Mouse (Mus musculus) stomach, embryonic 14.5 days (tissue): ENCODE measurements at regions not wholly inside any gene's neighbourhood (a gene's known extent, or its start where the extent isn't known, plus 50 kb on each side); places are given as distances from the start of the nearest gene placed in this dataset.

Experiments
- ATAC-seq: fragments of 200-750 bp; cut with Nextera tagmentation; 2 replicates; pipeline ENCODE4 v1.8.0; 2017; ENCODE audit warnings: low read depth, moderate TSS enrichment; ENCODE audit not compliant: insufficient number of reproducible peaks, insufficient read depth, low FRiP score
- H3K27ac ChIP-seq: fragments of 300-500 bp; sonication (generic); 2 replicates; pipeline ENCODE4 v1.5.1; 2014; ENCODE audit warnings: mild to moderate bottlenecking, low read length, moderate library complexity, mixed read lengths
- H3K27me3 ChIP-seq: fragments of 300-500 bp; sonication (generic); 2 replicates; pipeline ENCODE4 v1.6.1; 2014; ENCODE audit warnings: low read length, control low read depth, mixed read lengths; ENCODE audit not compliant: control insufficient read depth, insufficient read depth
- H3K36me3 ChIP-seq: fragments of 300-500 bp; sonication (generic); 2 replicates; pipeline ENCODE4 v1.6.1; 2014; ENCODE audit warnings: mild to moderate bottlenecking, control low read depth, low read length, moderate library complexity, mixed read lengths; ENCODE audit not compliant: control insufficient read depth, insufficient read depth
- H3K4me1 ChIP-seq: fragments of 300-500 bp; sonication (generic); 2 replicates; pipeline ENCODE4 v1.6.1; 2014; ENCODE audit warnings: low read length, control low read depth, mixed read lengths; ENCODE audit not compliant: control insufficient read depth, insufficient read depth
- H3K4me2 ChIP-seq: fragments of 300-500 bp; sonication (generic); replicated peaks from 2 replicates; pipeline ENCODE4 v1.6.1; 2014; ENCODE audit warnings: low read depth, low read length, control low read depth
- H3K4me3 ChIP-seq: fragments of 300-500 bp; sonication (generic); 2 replicates; pipeline ENCODE4 v1.5.1; 2014; ENCODE audit warnings: low read depth, low read length, control low read depth
- H3K9ac ChIP-seq: fragments of 300-500 bp; sonication (generic); replicated peaks from 2 replicates; pipeline ENCODE4 v1.6.1; 2014; ENCODE audit warnings: low read depth, mild to moderate bottlenecking, control low read depth, low read length, moderate library complexity, mixed read lengths
- H3K9me3 ChIP-seq: fragments of 300-500 bp; sonication (generic); 2 replicates; pipeline ENCODE4 v1.6.1; 2016; ENCODE audit warnings: low read depth, low read length, control low read depth; ENCODE audit not compliant: control insufficient read depth
- WGBS: fragments of 180-500 bp; shearing (Covaris S2); extraction: QIAGEN DNeasy Blood & Tissue Kit; methylation state at CpG from one replicate; pipeline ENCODE4 v1.1.7; 2014; 5-methylcytosine and 5-hydroxymethylcytosine counted together

DNA sequence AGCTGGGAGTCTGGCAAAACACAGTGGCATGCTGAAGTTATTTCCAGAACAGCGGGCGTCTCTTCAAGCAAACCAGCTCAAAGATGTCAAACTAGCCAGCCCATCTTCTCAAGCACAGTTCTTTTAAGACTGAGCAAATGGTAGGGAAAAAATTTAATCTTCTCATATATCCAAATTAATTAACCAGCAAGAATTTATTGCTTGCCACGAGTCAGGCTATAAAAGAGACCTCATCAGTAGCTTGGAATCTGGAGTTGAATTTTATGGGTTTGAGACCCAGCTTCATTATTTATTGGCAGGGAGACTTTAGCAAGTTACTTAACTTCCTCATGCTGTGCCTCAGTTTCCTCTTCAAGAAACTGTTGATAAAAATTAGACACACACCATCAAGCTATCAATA is 742.5 kb upstream of the Tmpo start:
- Histone ChIP-seq H3K4me3 (no peak overlapping the region), H3K4me1 (no peaks in the 10 kb centered on the region), H3K4me2 (no peak overlapping the region), H3K9ac (no peak overlapping the region), H3K9me3 (no peaks in the 10 kb centered on the region), H3K36me3 (no peaks in the 10 kb centered on the region), H3K27me3 (no peaks in the 10 kb centered on the region), H3K27ac (no peak overlapping the region)
- ATAC-seq = no peak
- 79% methylated on average over 3 of the region's 3 CpGs for WGBS

DNA sequence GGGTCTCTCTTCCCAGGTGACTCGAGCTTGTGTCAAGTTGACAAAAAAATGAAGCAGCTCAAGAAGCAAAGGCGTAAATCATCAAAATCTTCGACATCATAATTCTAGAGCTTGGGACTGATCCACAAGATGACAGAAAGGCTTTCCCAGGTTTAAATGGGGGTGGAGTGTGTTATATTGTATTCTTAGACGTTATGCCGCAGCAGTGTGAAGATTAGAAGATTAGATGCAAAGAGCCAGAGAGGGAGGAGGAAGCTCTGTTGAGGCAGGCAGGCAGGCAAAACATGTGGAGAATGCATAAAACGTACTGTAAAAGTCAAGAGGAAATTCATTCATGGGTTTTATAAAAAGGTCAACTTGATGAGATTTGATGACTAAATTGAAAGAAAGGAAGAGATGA is 708.7 kb upstream of the Tmpo start:
- ATAC-seq = no peak
- 78% methylated on average over 6 of the region's 6 CpGs for WGBS

DNA sequence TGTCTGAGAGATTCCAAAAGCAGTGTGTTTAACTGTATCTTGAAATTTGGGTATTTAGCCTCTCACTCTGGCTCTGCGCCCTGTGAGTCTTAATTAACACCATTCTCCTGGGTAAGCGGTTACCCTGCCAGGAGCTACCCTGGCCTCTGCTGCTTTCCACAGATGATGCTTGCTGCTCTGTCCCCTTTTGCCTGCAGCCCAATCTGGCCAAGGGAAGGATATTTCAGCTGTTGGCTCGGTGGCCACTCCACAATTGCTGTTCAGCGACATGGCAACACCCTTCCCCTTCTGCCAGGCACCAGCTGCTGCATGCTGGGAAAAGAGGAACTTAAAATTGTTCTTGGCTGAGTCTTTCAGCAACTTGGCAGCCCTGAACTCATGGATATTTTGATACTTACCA is 707.4 kb upstream of the Tmpo start:
- Histone ChIP-seq H3K27ac (no peak overlapping the region), H3K4me2 (no peak overlapping the region), H3K9me3 (no peaks in the 10 kb centered on the region), H3K27me3 (no peaks in the 10 kb centered on the region), H3K4me1 (no peaks in the 10 kb centered on the region), H3K9ac (no peak overlapping the region), H3K4me3 (no peak overlapping the region), H3K36me3 (no peaks in the 10 kb centered on the region)
- no peak for ATAC-seq
- 89% methylated on average over 4 of the region's 4 CpGs for WGBS

More for the DNA sequence above, 708.7 kb upstream of the Tmpo start:
- Histone ChIP-seq H3K27me3 (no peaks in the 10 kb centered on the region), H3K4me3 (no peak overlapping the region), H3K9me3 (no peaks in the 10 kb centered on the region), H3K27ac (no peak overlapping the region), H3K36me3 (no peaks in the 10 kb centered on the region), H3K9ac (no peak overlapping the region), H3K4me2 (no peak overlapping the region), H3K4me1 (no peaks in the 10 kb centered on the region)

DNA sequence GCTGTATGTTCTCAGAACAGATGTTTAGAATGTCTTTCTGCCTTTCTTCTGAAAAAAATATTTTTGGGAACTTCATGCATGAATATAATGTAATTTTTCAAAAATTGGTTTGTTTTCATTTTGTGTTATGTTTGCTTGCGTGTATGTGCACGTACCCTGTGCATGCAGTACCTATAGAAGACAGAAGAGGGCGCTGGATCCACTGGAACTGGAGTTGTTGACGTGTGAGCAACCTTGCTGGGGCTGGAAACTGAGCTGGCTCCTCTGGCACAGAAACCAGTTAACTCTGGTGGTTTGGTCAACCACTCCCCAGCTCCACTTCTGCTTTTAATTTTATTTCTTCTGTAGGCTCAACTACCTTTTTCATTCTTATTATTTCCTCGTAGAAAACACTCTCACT is 702.0 kb upstream of the Tmpo start:
- Histone ChIP-seq H3K9me3 (no peaks in the 10 kb centered on the region), H3K9ac (no peak overlapping the region), H3K4me3 (no peak overlapping the region), H3K36me3 (no peaks in the 10 kb centered on the region), H3K4me1 (no peaks in the 10 kb centered on the region), H3K27ac (no peak overlapping the region), H3K27me3 (no peaks in the 10 kb centered on the region), H3K4me2 (no peak overlapping the region)
- 66% methylated on average over 5 of the region's 5 CpGs for WGBS
- ATAC-seq = no peak

DNA sequence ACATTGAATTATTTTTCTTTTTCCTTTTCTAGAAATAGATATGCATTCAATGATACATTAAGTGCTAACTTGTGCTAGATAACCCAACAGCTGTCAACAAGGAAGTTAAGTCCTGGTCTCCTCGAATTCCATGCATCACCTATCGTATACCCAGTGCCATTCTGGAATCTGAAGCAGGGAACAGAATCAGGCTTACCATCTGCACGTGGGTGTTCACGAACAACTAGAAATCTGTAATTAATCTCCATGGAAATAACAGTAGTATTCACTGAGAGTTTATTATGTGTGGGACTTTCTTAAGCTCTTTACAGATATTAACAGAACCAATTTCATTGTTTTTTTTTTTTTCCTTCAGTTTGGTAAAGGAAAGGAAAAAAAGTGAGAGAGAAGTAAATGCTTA is 701.4 kb upstream of the Tmpo start:
- H3K4me3 ChIP-seq = no peak overlapping the region
- H3K27me3 ChIP-seq = no peaks in the 10 kb centered on the region
- H3K9ac ChIP-seq = no peak overlapping the region
- H3K36me3 ChIP-seq = no peaks in the 10 kb centered on the region
- 74% methylated on average over 4 of the region's 4 CpGs for WGBS
- H3K4me1 ChIP-seq = no peaks in the 10 kb centered on the region
- no peak overlapping the region for H3K4me2 ChIP-seq
- no peak for ATAC-seq
- no peaks in the 10 kb centered on the region for H3K9me3 ChIP-seq
- H3K27ac ChIP-seq = no peak overlapping the region

DNA sequence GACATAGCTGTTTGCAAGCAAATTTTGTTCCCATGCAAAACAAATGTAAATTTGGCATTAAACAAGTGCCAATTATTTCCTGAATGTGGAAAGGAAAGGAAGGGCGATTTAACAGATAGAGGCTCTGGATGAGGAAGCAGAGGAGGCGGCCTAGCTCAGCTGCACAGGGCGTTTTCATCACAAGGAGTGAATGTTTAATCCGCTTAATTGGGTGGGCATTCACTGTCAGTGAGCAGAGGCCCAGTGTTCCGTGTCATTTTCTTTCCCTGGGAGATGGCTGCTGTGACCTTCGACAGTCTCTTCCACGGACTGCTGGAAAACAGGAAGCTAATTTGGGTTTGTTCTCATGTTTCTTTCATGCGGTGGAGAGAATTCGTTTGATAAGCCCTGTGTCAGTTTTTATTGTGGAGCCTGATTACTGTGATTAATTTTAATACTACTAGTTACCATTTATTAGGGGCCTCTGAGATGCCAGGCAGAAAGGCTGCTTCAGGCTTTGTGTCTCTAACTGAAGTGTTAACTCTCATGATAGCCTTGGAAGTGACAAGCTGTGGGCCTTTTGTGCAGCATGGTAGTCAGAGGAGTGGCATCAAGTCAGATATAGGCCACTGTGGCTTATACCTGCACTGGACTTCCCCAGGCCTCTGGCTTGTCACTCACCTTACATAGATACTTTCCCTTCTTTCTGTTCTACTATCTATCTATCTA is 700.6 kb upstream of the Tmpo start:
- no peaks in the 10 kb centered on the region for H3K4me1 ChIP-seq
- WGBS = 57% methylated on average over 9 of the region's 9 CpGs
- no peak for ATAC-seq

DNA sequence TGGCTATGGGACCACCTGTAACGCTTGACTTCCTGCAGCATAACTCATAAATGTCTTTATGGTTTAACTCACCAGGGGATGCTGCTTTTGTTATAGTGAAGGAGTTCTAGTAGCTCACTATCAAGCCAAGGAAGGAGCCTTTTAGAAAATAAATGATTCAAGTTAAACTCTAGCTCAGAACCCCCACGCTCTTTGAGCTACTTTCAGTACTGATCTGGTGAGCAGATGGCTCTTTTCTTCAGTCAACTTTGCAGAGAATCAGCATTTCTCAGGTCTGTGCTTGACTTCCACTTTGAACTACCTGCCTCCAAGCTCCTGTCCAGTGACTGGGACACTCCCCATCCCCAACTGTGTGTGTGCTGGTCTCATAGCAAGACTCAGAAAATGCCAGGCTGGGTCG is 694.3 kb upstream of the Tmpo start:
- H3K4me1 ChIP-seq = no peaks in the 10 kb centered on the region
- H3K9me3 ChIP-seq = no peaks in the 10 kb centered on the region
- WGBS = 72% methylated on average over 3 of the region's 3 CpGs
- no peak overlapping the region for H3K4me3 ChIP-seq
- H3K4me2 ChIP-seq = no peak overlapping the region
- no peaks in the 10 kb centered on the region for H3K27me3 ChIP-seq
- no peak overlapping the region for H3K27ac ChIP-seq
- no peaks in the 10 kb centered on the region for H3K36me3 ChIP-seq
- H3K9ac ChIP-seq = no peak overlapping the region
- ATAC-seq = no peak

More for the DNA sequence above, 700.6 kb upstream of the Tmpo start:
- Histone ChIP-seq H3K4me2 (no peak overlapping the region), H3K27ac (no peak overlapping the region), H3K27me3 (no peaks in the 10 kb centered on the region), H3K9me3 (no peaks in the 10 kb centered on the region), H3K9ac (no peak overlapping the region), H3K4me3 (no peak overlapping the region), H3K36me3 (no peaks in the 10 kb centered on the region)

DNA sequence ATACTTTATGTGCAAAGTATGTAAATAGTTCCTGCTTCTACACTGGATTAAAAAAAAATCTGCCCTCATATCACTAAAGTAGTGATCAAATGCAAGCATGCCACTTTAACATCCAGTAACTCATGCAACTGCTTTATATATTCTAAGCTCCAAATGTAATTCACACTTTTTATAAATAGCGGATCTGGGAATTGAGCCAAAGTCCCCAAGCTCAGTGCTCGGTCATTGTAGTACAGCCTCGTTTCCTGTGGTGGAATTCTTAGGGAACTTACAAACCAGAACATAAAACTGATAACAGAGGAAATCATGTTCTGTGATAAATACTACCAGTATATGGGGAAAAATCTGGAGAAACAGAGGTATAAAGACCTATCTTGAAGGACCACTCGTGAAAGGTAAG is 690.1 kb upstream of the Tmpo start:
- Histone ChIP-seq H3K27me3 (no peaks in the 10 kb centered on the region), H3K9me3 (no peaks in the 10 kb centered on the region), H3K9ac (no peak overlapping the region), H3K4me1 (no peaks in the 10 kb centered on the region), H3K4me2 (no peak overlapping the region), H3K36me3 (no peaks in the 10 kb centered on the region), H3K4me3 (no peak overlapping the region), H3K27ac (no peak overlapping the region)
- 46% methylated on average over 4 of the region's 4 CpGs for WGBS
- no peak for ATAC-seq
